Mouse (Mus musculus) heart, postnatal 10 days (tissue): Measurements from ENCODE around the gene Mgat5. TPM values are rescaled to one million over a fixed set of nuclear protein-coding genes. Genes with fewer than 3 reads are reported as not detected.
A peak's percentile ranks its signal among the peaks of the same experiment; 100 is the strongest.

ENCODE experiments used
- DNase-seq, 2 experiments: peaks; one replicate each; pipeline ENCODE4 v3.0.0; 2021
- intact Hi-C: fragments of 180-260 bp; cut with DNase I; formaldehyde crosslinking; loops from one replicate; pipeline ENCODE4 v1.15.1; 2025
- total RNA-seq, 2 experiments: library from RNA; stranded (reverse); gene quantifications; 2 replicates each; pipeline ENCODE4 v1.2.3; 2021

Mgat5 gene
- total RNA-seq, 2 experiments from 2014 or later: 17.0 to 18.9 TPM

- no peak for DNase-seq
- intact Hi-C loops: loop anchor here (10.0 kb wide), 1 partner anchor 359 kb away; no protein-coding TSS in a partner anchor
These were observed 259.2 kb downstream of the Mgat5 start for GRCm38 (mm10) chr1:127464041-127464440.

GRCm38 (mm10) chr1:127465292-127465691, 260.5 kb downstream of the Mgat5 start:
- peak; percentile 52 to 58 for DNase-seq

DNA sequence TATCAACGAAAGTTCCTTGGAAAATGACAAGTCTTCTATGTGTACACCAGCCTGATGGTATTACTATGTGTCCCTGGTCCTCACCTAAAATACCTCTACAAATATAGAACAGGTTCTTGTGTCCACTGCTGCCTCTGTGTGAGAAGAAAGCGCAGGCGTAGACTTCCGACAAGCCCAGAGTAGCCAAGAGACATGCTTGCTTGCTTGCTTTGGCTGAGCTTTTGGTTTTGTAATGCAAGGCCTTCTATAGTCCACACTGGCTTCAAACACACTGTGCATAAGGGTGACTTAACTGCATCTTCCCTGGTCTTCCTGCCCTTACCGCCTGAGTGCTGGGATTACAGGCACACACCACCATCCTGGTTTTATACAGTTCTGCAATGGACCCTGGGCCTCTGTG, 262.4 kb downstream of the Mgat5 start:
- intact Hi-C loops: loop anchor here (10.0 kb wide), 1 partner anchor 362 kb away; no protein-coding TSS in a partner anchor
- no peak for DNase-seq

More at GRCm38 (mm10) chr1:127465292-127465691, 260.5 kb downstream of the Mgat5 start:
- intact Hi-C loops: loop anchor here (10.0 kb wide), 1 partner anchor 360 kb away; no protein-coding TSS in a partner anchor

DNA sequence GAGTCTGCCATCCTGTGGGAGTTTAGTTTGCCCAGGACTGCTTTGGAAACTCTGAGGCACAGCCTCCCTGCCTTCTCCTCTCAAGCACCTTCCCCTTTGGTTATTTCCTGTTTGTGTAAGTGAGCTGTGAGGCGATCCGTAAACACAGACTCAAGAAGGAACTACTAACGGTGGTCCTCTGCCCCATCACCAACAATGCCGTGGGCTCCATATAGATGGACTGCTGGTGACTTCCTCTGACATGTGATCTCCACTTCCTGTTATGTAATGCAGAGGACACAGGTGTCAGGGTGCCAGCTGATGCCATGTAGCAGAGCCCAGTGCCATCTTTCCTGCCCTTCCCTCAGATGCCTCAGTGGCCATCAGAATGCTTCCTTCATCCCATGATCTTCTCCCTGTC, 265.4 kb downstream of the Mgat5 start:
- DNase-seq: no peak
- intact Hi-C loops: no loop called here

- intact Hi-C loops: no loop called here
- DNase-seq: no peak
These were observed 270.9 kb downstream of the Mgat5 start for GRCm38 (mm10) chr1:127475756-127476155.

GRCm38 (mm10) chr1:127482911-127483310, 278.1 kb downstream of the Mgat5 start:
- DNase-seq: no peak
- intact Hi-C loops: no loop called here

- DNase-seq: peak; percentile 12 to 25
- intact Hi-C loops: no loop called here
These were observed 279.4 kb downstream of the Mgat5 start for GRCm38 (mm10) chr1:127484188-127484587.

DNA sequence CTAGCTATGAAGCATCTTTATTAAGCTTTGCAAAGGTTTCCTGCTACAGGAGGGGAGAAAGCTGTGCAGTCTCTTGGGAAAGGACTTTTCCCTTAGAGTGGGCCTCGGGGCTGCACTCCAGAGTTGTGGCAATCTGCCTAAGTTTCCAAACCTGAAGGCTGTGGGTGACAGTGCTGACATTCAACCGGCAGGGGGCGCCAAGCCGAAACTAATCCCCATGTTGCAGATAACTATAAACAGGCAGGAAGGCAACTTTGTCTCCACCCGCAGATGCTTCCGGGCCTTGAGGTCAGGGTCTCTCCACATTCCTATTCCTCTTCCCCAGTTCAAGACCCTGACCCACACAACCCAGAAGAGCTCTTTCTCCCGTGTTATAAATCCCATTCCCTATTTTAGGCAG, 280.0 kb downstream of the Mgat5 start:
- peak; percentile 41 to 67 for DNase-seq
- intact Hi-C loops: no loop called here

GRCm38 (mm10) chr1:127487161-127487560, 282.3 kb downstream of the Mgat5 start:
- intact Hi-C loops: no loop called here
- peak; percentile 35 to 68 for DNase-seq

- intact Hi-C loops: loop anchor here (5.0 kb wide), 1 partner anchor 1330 kb away; no protein-coding TSS in a partner anchor
- peak; percentile 65 to 76 for DNase-seq
These were observed 292.1 kb downstream of the Mgat5 start for GRCm38 (mm10) chr1:127496737-127497543.

DNA sequence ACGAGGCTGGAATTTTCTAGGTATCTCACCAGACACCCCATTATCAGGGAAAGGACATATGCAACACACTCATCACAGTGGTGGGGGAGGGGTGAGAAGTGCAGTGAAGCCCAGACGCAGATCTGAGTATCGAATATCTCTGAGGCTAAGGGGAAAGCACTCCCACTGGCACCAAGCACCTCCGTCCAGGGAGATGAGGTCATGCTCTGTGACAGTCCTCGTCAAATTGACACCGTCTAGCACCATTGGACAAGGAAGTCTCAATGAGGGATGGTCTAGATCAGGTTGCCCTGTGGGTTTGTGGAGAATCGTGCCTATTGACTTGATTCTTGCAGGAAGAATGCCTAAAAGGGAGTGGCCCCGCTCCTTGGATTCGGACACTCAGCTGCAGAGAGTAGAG, 293.9 kb downstream of the Mgat5 start:
- DNase-seq: no peak
- intact Hi-C loops: loop anchor here (5.0 kb wide), 1 partner anchor 1329 kb away; no protein-coding TSS in a partner anchor

- DNase-seq: peak; percentile 83 to 89
- intact Hi-C loops: loop anchor here (1.0 to 5.0 kb wide), 4 partner anchors 178 to 322 kb away; no protein-coding TSS in a partner anchor
These were observed 295.4 kb downstream of the Mgat5 start for GRCm38 (mm10) chr1:127500219-127500618.

DNA sequence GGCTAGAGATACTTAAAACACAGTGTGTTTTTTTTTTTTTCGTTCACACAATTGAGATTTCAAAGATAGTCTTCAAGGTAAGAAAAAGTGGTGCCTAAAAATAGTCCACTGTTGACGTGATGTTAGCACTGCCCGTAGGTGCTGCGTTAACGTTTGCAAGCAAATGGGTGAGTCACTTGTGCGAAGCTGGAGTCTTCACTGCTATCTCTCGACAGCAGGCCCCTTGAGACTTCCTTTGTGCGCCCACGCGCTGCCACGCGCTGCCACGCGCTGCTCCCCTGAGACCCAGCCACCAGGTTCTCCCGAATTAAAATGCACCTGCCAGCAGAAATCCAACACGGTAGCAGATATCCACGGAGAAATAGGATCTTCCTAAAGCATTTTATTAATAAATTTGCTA, 295.9 kb downstream of the Mgat5 start:
- no peak for DNase-seq
- intact Hi-C loops: loop anchor here (1.0 to 5.0 kb wide), 4 partner anchors 178 to 322 kb away; no protein-coding TSS in a partner anchor

DNA sequence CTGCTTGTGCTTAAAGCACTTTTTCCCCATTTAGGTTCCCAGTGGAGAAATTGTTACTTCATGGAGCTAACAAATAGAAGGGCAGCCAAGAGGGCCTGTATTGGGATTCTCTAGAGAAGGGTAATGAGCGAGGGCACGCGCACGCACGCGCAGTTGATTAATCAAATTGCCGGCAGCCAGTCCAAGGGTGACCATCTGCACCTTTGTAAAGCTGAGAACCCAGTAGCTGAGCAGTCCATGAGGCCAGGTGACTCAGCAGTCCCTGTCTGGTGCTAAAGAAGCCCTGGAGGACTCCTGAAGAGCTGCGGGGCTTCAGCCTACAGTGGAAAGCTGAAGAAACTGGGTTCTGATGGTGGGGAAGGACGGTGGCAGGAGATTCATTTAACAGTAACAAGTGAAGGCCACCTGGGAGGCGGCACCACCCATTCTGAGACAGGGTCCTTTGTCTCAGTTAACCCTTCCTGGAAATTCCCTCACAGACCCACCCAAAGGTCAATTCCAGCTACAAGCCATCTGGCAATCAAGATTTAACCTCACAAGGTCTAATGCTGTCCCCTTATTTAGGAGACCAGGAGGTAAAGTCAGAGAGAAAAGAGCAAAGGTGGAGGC, 302.3 kb downstream of the Mgat5 start:
- intact Hi-C loops: no loop called here
- no peak for DNase-seq

DNA sequence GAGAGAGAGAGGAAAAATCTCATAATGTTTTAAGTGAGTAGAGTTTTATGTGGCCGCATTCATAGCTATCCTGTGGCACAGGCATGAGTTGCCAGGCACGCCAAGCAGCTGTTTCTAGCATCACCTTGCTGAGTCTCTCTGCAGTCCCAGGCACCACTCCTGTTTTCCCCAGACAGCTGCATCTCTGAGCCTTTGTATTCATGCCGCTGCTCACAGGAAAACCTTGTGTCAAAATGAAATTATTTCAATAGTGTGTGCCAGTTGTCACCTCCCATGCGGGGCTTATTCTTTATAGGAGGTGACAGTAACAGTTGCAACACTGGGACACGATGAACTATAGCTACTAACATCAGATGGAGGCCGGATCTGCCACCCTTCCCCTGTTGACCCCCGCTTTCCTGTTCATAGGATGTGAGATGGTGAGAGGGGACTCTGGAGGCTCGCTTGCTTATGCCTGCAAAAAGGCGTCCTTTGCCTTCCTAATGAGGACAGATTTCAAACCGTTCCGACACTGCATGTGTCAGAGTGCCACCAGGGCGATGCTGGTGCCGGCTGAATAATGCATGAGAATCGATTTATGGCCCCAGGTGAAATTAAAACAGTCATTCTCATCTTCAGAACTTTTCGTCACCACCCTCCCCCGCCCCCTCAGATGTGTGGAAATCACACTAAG, 303.4 kb downstream of the Mgat5 start:
- DNase-seq: no peak
- intact Hi-C loops: no loop called here

DNA sequence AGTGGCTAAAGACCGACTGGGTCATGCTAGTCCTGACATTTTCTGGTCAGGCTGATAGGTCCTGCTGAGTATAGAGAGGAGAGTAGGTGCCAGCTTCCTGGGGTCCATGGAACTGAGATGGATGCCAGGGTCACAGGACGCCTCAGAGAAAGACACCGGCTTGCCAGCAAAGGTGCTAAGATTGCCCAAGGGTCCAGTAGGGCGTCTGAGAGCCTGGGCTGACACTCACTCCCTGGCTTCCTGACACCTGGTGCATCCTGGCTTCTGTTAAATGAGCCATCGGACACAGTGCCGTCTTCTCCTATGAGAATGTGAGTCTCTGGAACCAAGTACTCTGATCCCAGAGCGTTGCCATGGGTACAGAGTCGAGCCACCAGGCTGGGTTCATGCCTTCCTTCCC, 304.1 kb downstream of the Mgat5 start:
- intact Hi-C loops: no loop called here
- DNase-seq: no peak

GRCm38 (mm10) chr1:127511362-127511761, 306.5 kb downstream of the Mgat5 start:
- intact Hi-C loops: no loop called here
- DNase-seq: peak; percentile 9 to 30

DNA sequence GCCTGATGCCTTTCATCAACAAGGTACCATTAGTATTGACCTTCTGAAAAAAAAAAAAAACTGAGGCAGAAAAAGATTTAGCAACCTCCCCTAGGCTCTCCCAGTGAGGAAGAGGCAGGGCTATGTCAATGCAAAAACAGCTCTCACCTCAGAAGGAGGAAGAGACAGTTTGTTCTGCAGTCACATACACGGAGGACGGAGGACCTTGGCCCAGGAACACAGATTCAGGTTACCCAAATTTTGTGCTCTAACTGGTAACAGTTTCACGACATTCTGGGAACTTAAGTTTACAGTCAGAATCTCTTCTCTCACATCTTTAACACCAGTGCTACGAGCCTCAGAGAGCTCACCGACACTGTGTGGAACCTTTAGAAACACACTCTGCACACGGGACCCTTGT, 307.9 kb downstream of the Mgat5 start:
- no peak for DNase-seq
- intact Hi-C loops: no loop called here

DNA sequence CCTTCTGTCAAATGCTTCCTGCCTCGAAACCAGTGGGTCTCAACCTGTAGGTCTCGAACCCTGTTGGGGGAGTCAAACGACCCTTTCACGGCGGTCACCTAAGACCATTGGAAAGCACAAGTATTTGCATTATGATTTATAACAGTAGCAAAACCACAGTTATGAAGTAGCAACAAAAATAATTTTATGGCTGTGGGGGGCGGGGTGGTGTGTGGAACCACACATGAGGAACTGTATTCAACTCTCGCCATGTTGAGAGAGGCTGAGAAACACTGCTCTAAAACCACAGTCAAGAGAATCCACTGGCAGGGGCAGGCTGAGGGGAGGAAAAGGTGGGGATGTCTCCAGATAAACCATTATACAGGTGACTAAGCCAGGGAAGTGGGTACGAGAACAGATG, 308.3 kb downstream of the Mgat5 start:
- intact Hi-C loops: no loop called here
- DNase-seq: no peak

GRCm38 (mm10) chr1:127513664-127514063, 308.8 kb downstream of the Mgat5 start:
- DNase-seq: no peak
- intact Hi-C loops: no loop called here

DNA sequence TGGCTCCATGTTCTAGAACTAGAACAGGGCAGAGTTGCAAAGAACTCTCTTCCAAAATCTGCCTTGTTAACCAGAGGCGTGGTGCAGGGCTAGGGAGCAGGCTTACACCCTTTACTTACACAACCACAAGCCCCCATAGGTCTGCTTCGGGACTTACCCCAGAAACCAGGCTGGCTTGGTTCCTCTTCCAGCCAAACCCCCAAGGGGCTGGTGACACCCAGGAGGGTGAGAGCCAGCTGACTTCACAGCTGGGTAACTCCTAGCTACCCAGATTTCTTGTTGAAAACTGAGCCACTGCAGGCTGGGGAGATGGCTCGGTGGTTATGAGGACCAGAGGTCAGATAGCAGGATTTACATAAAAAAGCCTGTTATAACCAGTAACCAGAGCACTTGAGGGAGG, 309.7 kb downstream of the Mgat5 start:
- intact Hi-C loops: no loop called here
- no peak for DNase-seq
